Mouse (Mus musculus): Measurements from ENCODE around the gene Zfp326.

Zfp326 gene

GRCm38 (mm10) chr5:105867427-105867826, 8.9 kb upstream of the Zfp326 start:
- in situ Hi-C loops (cut with MboI, MseI), result loop anchor here (5.0 kb wide), 1 partner anchor 460 kb away; no protein-coding TSS in a partner anchor

- in situ Hi-C loops (cut with MboI, MseI), result loop anchor here (5.0 kb wide), 1 partner anchor 461 kb away; no protein-coding TSS in a partner anchor
Measured at GRCm38 (mm10) chr5:105867841-105868447, 8.4 kb upstream of the Zfp326 start.

GRCm38 (mm10) chr5:105868593-105868992, 7.8 kb upstream of the Zfp326 start:
- in situ Hi-C loops (cut with MboI, MseI), result loop anchor here (5.0 kb wide), 1 partner anchor 461 kb away; no protein-coding TSS in a partner anchor

- in situ Hi-C loops (cut with MboI, MseI), result loop anchor here (5.0 kb wide), 2 partner anchors 187 to 462 kb away; no protein-coding TSS in a partner anchor
Measured at GRCm38 (mm10) chr5:105869739-105870138, 6.6 kb upstream of the Zfp326 start.

- in situ Hi-C loops (cut with MboI, MseI), result loop anchor here (5.0 kb wide), 1 partner anchor 189 kb away; no protein-coding TSS in a partner anchor
Measured at GRCm38 (mm10) chr5:105871140-105871539, 5.2 kb upstream of the Zfp326 start.

GRCm38 (mm10) chr5:105872176-105872575, 4.2 kb upstream of the Zfp326 start:
- in situ Hi-C loops (cut with MboI, MseI), result loop anchor here (5.0 kb wide), 1 partner anchor 190 kb away; no protein-coding TSS in a partner anchor

- in situ Hi-C loops (cut with MboI, MseI), result loop anchor here (5.0 kb wide), 1 partner anchor 191 kb away; no protein-coding TSS in a partner anchor
Measured at GRCm38 (mm10) chr5:105872916-105873315, 3.4 kb upstream of the Zfp326 start.

- in situ Hi-C loops (cut with MboI, MseI), result loop anchor here (5.0 kb wide), 1 partner anchor 191 kb away; no protein-coding TSS in a partner anchor
Measured at GRCm38 (mm10) chr5:105873774-105874173, 2.6 kb upstream of the Zfp326 start.

- in situ Hi-C loops (cut with MboI, MseI), result loop anchor here (5.0 kb wide), 1 partner anchor 192 kb away; no protein-coding TSS in a partner anchor
Measured at GRCm38 (mm10) chr5:105874476-105874875, 1.9 kb upstream of the Zfp326 start.

GRCm38 (mm10) chr5:105876925-105877774, 785 bp downstream of the Zfp326 start:
- in situ Hi-C loops (cut with MboI, MseI), result no loop called here

- in situ Hi-C loops (cut with MboI, MseI), result no loop called here
Measured at GRCm38 (mm10) chr5:105887317-105887716, 11.0 kb downstream of the Zfp326 start.

GRCm38 (mm10) chr5:105898161-105898560, 21.8 kb downstream of the Zfp326 start:
- in situ Hi-C loops (cut with MboI, MseI), result no loop called here

- in situ Hi-C loops (cut with MboI, MseI), result no loop called here
Measured at GRCm38 (mm10) chr5:105909209-105909608, 32.8 kb downstream of the Zfp326 start.

- in situ Hi-C loops (cut with MboI, MseI), result no loop called here
Measured at GRCm38 (mm10) chr5:105909671-105910070, 33.3 kb downstream of the Zfp326 start.

- in situ Hi-C loops (cut with MboI, MseI), result no loop called here
Measured at GRCm38 (mm10) chr5:105911498-105911897, 35.1 kb downstream of the Zfp326 start.

GRCm38 (mm10) chr5:105917398-105917797, 41.0 kb downstream of the Zfp326 start:
- in situ Hi-C loops (cut with MboI, MseI), result no loop called here

GRCm38 (mm10) chr5:105918289-105918688, 41.9 kb downstream of the Zfp326 start:
- in situ Hi-C loops (cut with MboI, MseI), result no loop called here

GRCm38 (mm10) chr5:105922818-105923487, 46.6 kb downstream of the Zfp326 start:
- in situ Hi-C loops (cut with MboI, MseI), result no loop called here

GRCm38 (mm10) chr5:105924347-105924746, 48.0 kb downstream of the Zfp326 start:
- in situ Hi-C loops (cut with MboI, MseI), result no loop called here

- in situ Hi-C loops (cut with MboI, MseI), result no loop called here
Measured at GRCm38 (mm10) chr5:105925568-105926255, 49.3 kb downstream of the Zfp326 start.

GRCm38 (mm10) chr5:105930282-105930681, 53.9 kb downstream of the Zfp326 start:
- in situ Hi-C loops (cut with MboI, MseI), result no loop called here

Data from T-helper 2 cell (primary cell).